Mouse (Mus musculus) heart, embryonic 14.5 days (tissue): ENCODE measurements around the gene Ndfip2. TPM values are rescaled to one million over a fixed set of nuclear protein-coding genes. Genes with fewer than 3 reads are reported as not detected.
A peak's percentile ranks its signal among the peaks of the same experiment; 100 is the strongest.

ENCODE experiments used
- ATAC-seq: fragments of 200-750 bp; cut with Nextera tagmentation; 2 replicates; pipeline ENCODE4 v1.8.0; 2017; ENCODE audit warnings: low read depth, moderate TSS enrichment; ENCODE audit not compliant: insufficient number of reproducible peaks, insufficient read depth, low FRiP score
- H3K27ac ChIP-seq, 2 experiments: fragments of 200-500 bp in 1 of 2; fragments of 300-500 bp in 1 of 2; sonication (generic) in 1 of 2; replicated peaks in 1 of 2; 2 replicates each; pipeline ENCODE4 v1.5.1; 2012 to 2014; ENCODE audit warnings: low read depth in 2 of 2, low read length in 2 of 2, control low read depth in 1 of 2, mild to moderate bottlenecking in 1 of 2, mixed read lengths in 1 of 2; ENCODE audit not compliant: control insufficient read depth in 1 of 2, insufficient read depth in 1 of 2
- H3K27me3 ChIP-seq: fragments of 300-500 bp; sonication (generic); 2 replicates; pipeline ENCODE4 v1.6.1; 2014; ENCODE audit warnings: mild to moderate bottlenecking, low read length, control low read depth; ENCODE audit not compliant: control insufficient read depth, insufficient read depth
- H3K36me3 ChIP-seq: fragments of 300-500 bp; sonication (generic); 2 replicates; pipeline ENCODE4 v1.6.1; 2014; ENCODE audit warnings: mild to moderate bottlenecking, control low read depth, low read length, mixed read lengths; ENCODE audit not compliant: control insufficient read depth, insufficient read depth
- H3K4me1 ChIP-seq, 2 experiments: fragments of 200-500 bp in 1 of 2; fragments of 300-500 bp in 1 of 2; sonication (generic) in 1 of 2; 2 replicates each; pipeline ENCODE4 v1.6.1; 2012 to 2014; ENCODE audit warnings: low read length in 2 of 2, control low read depth in 1 of 2, mixed read lengths in 1 of 2; ENCODE audit not compliant: control insufficient read depth in 2 of 2, insufficient read depth in 2 of 2
- H3K4me2 ChIP-seq: fragments of 300-500 bp; sonication (generic); 2 replicates; pipeline ENCODE4 v1.6.1; 2014; ENCODE audit warnings: mild to moderate bottlenecking, low read length
- H3K4me3 ChIP-seq, 2 experiments: fragments of 200-500 bp in 1 of 2; fragments of 300-500 bp in 1 of 2; sonication (generic) in 1 of 2; 2 replicates each; pipeline ENCODE4 v1.5.1; 2012 to 2014; ENCODE audit warnings: low read length in 2 of 2, mild to moderate bottlenecking in 2 of 2, control low read depth in 1 of 2, low read depth in 1 of 2, moderate library complexity in 1 of 2; ENCODE audit not compliant: control insufficient read depth in 1 of 2, insufficient read depth in 1 of 2
- H3K9ac ChIP-seq: fragments of 300-500 bp; sonication (generic); 2 replicates; pipeline ENCODE4 v1.6.1; 2014; ENCODE audit warnings: mild to moderate bottlenecking, low read length
- H3K9me3 ChIP-seq: fragments of 300-500 bp; sonication (generic); 2 replicates; pipeline ENCODE4 v1.6.1; 2016; ENCODE audit warnings: low read length, control low read depth; ENCODE audit not compliant: control insufficient read depth
- WGBS: fragments of 180-500 bp; shearing (Covaris S2); extraction: QIAGEN DNeasy Blood & Tissue Kit; methylation state at CpG from one replicate; pipeline ENCODE4 v1.1.7; 2014; 5-methylcytosine and 5-hydroxymethylcytosine counted together
- polyA plus RNA-seq: library from polyadenylated mRNA; unstranded; fragments of >200 nt; fragmentation: Nextera tagmentation; extraction: Ambion mirVana; gene quantifications from 2 replicates; pipeline ENCODE4 v1.2.1, GENCODE M21; 2014

The Ndfip2 gene
- polyA plus RNA-seq, 1 experiment from 2014 or later, result 61.2 TPM

- Histone ChIP-seq H3K9ac (peak overlapping the region; percentile 96), H3K4me2 (peak overlapping the region; percentile 73), H3K36me3 (no peaks in the 10 kb centered on the region), H3K27ac (peak overlapping the region; percentile 76 to 94), H3K4me1 (peaks cover 0 to 10% of the 10 kb centered on the region in 2 experiments; a peak in 1 of 4 replicates), H3K27me3 (no peaks in the 10 kb centered on the region), H3K9me3 (no peaks in the 10 kb centered on the region), H3K4me3 (peak overlapping the region; percentile 77 to 80)
- 9% methylated on average over 32 of the region's 34 CpGs for WGBS
- ATAC-seq, result peak; percentile 60
Observed at GRCm38 (mm10) chr14:105259035-105259880, 885 bp downstream of the Ndfip2 start.

GRCm38 (mm10) chr14:105262923-105263322 is 4.5 kb downstream of the Ndfip2 start:
- no peak for ATAC-seq

DNA sequence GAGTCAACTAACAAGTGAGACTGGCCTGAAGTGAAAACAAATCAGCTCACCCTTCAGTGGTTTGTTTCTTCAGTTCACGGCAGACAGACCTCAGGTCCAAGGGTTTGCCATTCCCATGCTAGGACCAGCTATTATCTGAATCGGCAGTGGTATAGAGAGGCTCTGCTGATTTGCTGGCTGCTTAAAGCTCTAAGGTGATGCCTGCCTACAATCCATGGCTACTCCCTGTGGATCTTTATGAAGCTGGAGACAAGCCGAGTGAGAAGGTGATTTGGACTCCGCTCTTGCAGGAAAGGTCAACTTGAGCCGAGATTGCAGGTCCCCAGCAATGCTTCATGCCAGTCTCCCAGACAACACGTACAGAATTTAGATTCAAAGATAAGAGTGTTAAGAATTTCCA is 8.7 kb downstream of the Ndfip2 start:
- Histone ChIP-seq H3K4me3 (no peak overlapping the region), H3K9ac (no peak overlapping the region), H3K27me3 (no peaks in the 10 kb centered on the region), H3K27ac (peak overlapping the region; percentile 0 to 3; a peak in 1 of 4 replicates), H3K4me2 (0 out of 2 replicates have a peak overlapping the region, but pooled peaks have one; percentile 23), H3K4me1 (peaks cover 6 to 15% of the 10 kb centered on the region in 2 experiments), H3K9me3 (no peaks in the 10 kb centered on the region), H3K36me3 (no peaks in the 10 kb centered on the region)
- no peak for ATAC-seq
- WGBS, result 29% methylated on average over 6 of the region's 6 CpGs

More at GRCm38 (mm10) chr14:105262923-105263322, 4.5 kb downstream of the Ndfip2 start:
- Histone ChIP-seq H3K27ac (no peak overlapping the region), H3K9me3 (no peaks in the 10 kb centered on the region), H3K4me1 (peaks cover 6 to 21% of the 10 kb centered on the region in 2 experiments), H3K4me3 (no peak overlapping the region), H3K9ac (no peak overlapping the region), H3K36me3 (no peaks in the 10 kb centered on the region), H3K27me3 (no peaks in the 10 kb centered on the region), H3K4me2 (no peak overlapping the region)
- 78% methylated on average over 5 of the region's 5 CpGs for WGBS

DNA sequence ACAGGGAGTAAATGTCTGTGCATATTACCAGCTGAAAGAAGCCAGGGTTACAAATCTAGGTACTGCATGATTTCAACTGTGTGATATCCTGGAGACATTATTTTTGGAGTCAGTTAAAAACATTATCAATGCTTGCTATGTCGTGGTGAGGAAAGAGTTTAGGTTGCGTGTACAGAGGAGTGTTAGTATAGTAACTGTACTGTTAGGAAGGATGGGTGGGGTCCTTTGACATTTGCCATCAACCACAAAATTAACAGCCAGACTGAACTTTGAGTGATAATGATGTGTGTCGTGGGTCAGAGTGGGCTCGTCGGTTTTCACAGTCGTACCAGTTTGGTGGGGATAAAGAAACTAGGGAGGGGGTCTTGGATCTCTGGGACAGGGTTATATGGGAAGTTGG is 13.7 kb downstream of the Ndfip2 start:
- Histone ChIP-seq H3K9ac (no peak overlapping the region), H3K36me3 (no peaks in the 10 kb centered on the region), H3K4me1 (peaks cover 4 to 35% of the 10 kb centered on the region in 2 experiments), H3K9me3 (no peaks in the 10 kb centered on the region), H3K4me2 (no peak overlapping the region), H3K27ac (no peak overlapping the region), H3K27me3 (no peaks in the 10 kb centered on the region), H3K4me3 (no peak overlapping the region)
- no peak for ATAC-seq
- 70% methylated on average over 6 of the region's 6 CpGs for WGBS

GRCm38 (mm10) chr14:105272539-105272938 is 14.2 kb downstream of the Ndfip2 start:
- Histone ChIP-seq H3K4me2 (no peak overlapping the region), H3K36me3 (no peaks in the 10 kb centered on the region), H3K27ac (no peak overlapping the region), H3K9me3 (no peaks in the 10 kb centered on the region), H3K27me3 (no peaks in the 10 kb centered on the region), H3K4me3 (no peak overlapping the region), H3K9ac (no peak overlapping the region), H3K4me1 (peaks cover 2 to 30% of the 10 kb centered on the region in 2 experiments)
- no peak for ATAC-seq
- 38% methylated on average over 4 of the region's 4 CpGs for WGBS

- H3K9ac ChIP-seq, result no peak overlapping the region
- no peak for ATAC-seq
- H3K4me1 ChIP-seq, result peaks cover 2 to 30% of the 10 kb centered on the region in 2 experiments
- no peaks in the 10 kb centered on the region for H3K36me3 ChIP-seq
- no peak overlapping the region for H3K4me2 ChIP-seq
- no peaks in the 10 kb centered on the region for H3K27me3 ChIP-seq
- no peaks in the 10 kb centered on the region for H3K9me3 ChIP-seq
- 49% methylated on average over 5 of the region's 5 CpGs for whole genome bisulfite sequencing
- H3K4me3 ChIP-seq, result no peak overlapping the region
- no peak overlapping the region for H3K27ac ChIP-seq
Observed at GRCm38 (mm10) chr14:105275196-105275595, 16.8 kb downstream of the Ndfip2 start.

DNA sequence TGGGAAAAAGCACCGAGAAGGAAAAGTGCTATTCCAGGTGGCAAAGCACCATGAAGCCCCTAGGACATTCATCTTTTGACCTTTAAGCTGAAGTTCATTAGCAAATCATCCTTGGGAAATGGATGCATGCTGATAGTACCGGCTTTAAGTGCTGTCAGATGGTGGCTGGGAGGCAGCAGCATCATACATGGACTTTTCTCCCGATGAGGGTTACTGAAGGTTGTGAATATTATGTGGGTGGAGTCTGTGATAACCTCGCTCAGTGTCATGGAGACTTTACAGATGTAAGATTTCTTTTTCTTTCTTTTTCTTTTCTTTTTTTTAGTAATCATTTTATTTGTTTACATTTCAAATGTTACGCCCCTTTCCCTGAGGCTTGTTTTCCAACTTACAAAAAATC is 18.9 kb downstream of the Ndfip2 start:
- no peak overlapping the region for H3K4me3 ChIP-seq
- H3K27ac ChIP-seq, result no peak overlapping the region
- no peaks in the 10 kb centered on the region for H3K36me3 ChIP-seq
- WGBS, result 81% methylated on average over 5 of the region's 5 CpGs
- ATAC-seq, result no peak
- H3K27me3 ChIP-seq, result no peaks in the 10 kb centered on the region
- no peaks in the 10 kb centered on the region for H3K9me3 ChIP-seq
- no peak overlapping the region for H3K4me2 ChIP-seq
- H3K9ac ChIP-seq, result no peak overlapping the region
- H3K4me1 ChIP-seq, result peaks cover 2 to 27% of the 10 kb centered on the region in 2 experiments
